Mouse (Mus musculus): Measurements from ENCODE around the gene B430306N03Rik. TPM values are rescaled to one million over a fixed set of nuclear protein-coding genes. Genes with fewer than 3 reads are reported as not detected.
"Not testable (repeated sequence)": the region's sequence is repeated elsewhere in the genome, so short reads cannot be mapped to it uniquely, and the experiment has no call there.

The B430306N03Rik gene
- polyA plus RNA-seq, 1 experiment from 2014 or later, result 0.22 TPM

DNA sequence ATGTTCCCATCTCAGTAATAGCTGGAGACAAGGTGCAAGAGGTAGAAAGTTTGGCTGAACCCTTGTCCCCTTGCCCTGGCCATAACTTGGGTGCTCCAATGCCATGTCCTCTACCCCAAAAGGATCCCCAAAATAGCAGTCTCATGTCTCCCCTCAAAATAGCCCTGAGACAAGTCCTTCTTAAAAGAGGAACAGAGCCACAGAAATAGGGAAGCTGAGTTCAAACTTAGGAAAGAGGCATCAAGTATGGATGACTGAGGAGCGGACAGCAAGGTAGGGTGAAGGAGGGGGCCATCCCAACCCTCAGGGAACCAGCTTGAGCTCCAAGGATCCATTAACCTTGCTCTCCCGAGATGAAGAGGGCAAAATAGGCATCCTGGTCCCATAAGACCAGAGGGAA, 31.3 kb downstream of the B430306N03Rik start:
- Histone ChIP-seq H3K9ac (ENCODE audit: low read depth, low read length) (no peak overlapping the region), H3K4me1 (replicated peaks; ENCODE audit: control insufficient read depth, insufficient read depth, low read length) (no peaks in the 10 kb centered on the region), H3K36me3 (ENCODE audit: control insufficient read depth, insufficient read depth) (no peaks in the 10 kb centered on the region), H3K27ac (ENCODE audit: low read depth, low read length) (no peak overlapping the region), H3K27me3 (replicated peaks; ENCODE audit: control insufficient read depth, insufficient read depth, low read length) (no peaks in the 10 kb centered on the region), H3K4me2 (replicated peaks; ENCODE audit: low read depth) (no peak overlapping the region), H3K9me3 (ENCODE audit: control insufficient read depth) (no peaks in the 10 kb centered on the region), H3K4me3 (ENCODE audit: low read depth, low read length) (no peak overlapping the region)
- no peak for ATAC-seq
- TF ChIP-seq CTCF (IDR thresholded peaks at IDR 0.05; ENCODE audit: low read depth), result no peak
- 79% methylated on average over 2 of the region's 2 CpGs for WGBS

DNA sequence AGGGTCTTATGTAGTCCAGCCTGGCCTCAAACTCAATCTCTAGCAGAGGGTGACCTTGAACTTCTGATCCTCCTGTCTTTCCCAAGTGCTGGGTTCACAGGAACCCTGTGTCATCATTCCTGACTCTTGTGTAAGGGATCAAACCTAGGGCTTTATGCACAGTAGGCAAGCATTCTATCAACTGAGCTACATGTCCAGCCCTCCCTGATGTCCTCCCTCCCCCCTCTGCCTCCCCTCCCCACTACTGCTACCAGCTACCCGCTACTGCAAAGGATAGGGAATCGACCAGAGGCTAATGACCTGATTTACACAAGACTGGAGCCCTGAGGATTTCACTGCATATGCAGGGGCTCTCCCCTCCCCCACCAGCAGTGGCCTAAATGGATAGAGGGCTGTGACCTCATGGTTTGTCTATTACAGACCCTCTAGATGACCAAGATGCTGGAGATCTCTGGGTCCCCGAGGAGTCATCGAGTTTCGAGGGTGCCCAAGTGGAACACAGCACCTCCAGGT, 34.8 kb downstream of the B430306N03Rik start:
- Histone ChIP-seq H3K27me3 (replicated peaks; ENCODE audit: control insufficient read depth, insufficient read depth, low read length) (no peaks in the 10 kb centered on the region), H3K9me3 (ENCODE audit: control insufficient read depth) (no peaks in the 10 kb centered on the region), H3K4me2 (replicated peaks; ENCODE audit: low read depth) (no peak overlapping the region), H3K9ac (ENCODE audit: low read depth, low read length) (no peak overlapping the region), H3K36me3 (ENCODE audit: control insufficient read depth, insufficient read depth) (no peaks in the 10 kb centered on the region), H3K4me1 (replicated peaks; ENCODE audit: control insufficient read depth, insufficient read depth, low read length) (no peaks in the 10 kb centered on the region), H3K4me3 (ENCODE audit: low read depth, low read length) (no peak overlapping the region), H3K27ac (ENCODE audit: low read depth, low read length) (no peak overlapping the region)
- TF ChIP-seq CTCF (IDR thresholded peaks at IDR 0.05; ENCODE audit: low read depth), result no peak
- WGBS, result 78% methylated on average over 5 of the region's 5 CpGs
- ATAC-seq, result no peak

DNA sequence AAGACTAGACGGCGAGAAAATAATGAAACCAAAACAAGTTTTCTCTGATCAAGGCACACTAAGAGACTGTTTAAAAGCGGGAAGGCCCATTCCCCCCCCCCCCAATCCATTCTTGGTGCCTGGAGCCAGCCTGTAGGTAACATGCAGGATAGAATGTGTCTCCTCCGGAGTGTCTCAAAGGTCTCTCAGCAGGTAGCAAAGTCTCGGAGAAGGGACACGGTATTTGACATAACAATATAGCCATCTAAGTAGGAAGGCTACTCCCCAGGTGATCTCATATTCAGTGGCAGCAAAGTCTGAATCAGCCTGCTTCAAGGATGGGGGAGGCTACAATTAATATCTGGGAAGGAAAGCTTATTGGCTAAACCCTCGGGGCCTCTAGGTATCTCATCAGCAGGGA, 37.0 kb downstream of the B430306N03Rik start:
- not testable (repeated sequence) for H3K27ac ChIP-seq (ENCODE audit: low read depth, low read length); H3K36me3 ChIP-seq (ENCODE audit: control insufficient read depth, insufficient read depth); H3K4me3 ChIP-seq (ENCODE audit: low read depth, low read length); H3K9me3 ChIP-seq (ENCODE audit: control insufficient read depth); H3K4me2 ChIP-seq (replicated peaks; ENCODE audit: low read depth); ATAC-seq; H3K9ac ChIP-seq (ENCODE audit: low read depth, low read length); H3K4me1 ChIP-seq (replicated peaks; ENCODE audit: control insufficient read depth, insufficient read depth, low read length); H3K27me3 ChIP-seq (replicated peaks; ENCODE audit: control insufficient read depth, insufficient read depth, low read length)
- WGBS, result 79% methylated on average over 7 of the region's 7 CpGs

- H3K9me3 ChIP-seq (ENCODE audit: control insufficient read depth), result no peaks in the 10 kb centered on the region
Measured at GRCm38 (mm10) chr17:48355822-48356221, 39.9 kb downstream of the B430306N03Rik start.

GRCm38 (mm10) chr17:48357892-48358291, 42.0 kb downstream of the B430306N03Rik start:
- no peak for TF ChIP-seq CTCF (IDR thresholded peaks at IDR 0.05; ENCODE audit: low read depth)
- H3K9me3 ChIP-seq (ENCODE audit: control insufficient read depth), result no peaks in the 10 kb centered on the region
- no peak overlapping the region for H3K4me2 ChIP-seq (replicated peaks; ENCODE audit: low read depth)
- ATAC-seq, result no peak
- no peaks in the 10 kb centered on the region for H3K4me1 ChIP-seq (replicated peaks; ENCODE audit: control insufficient read depth, insufficient read depth, low read length)
- no peak overlapping the region for H3K4me3 ChIP-seq (ENCODE audit: low read depth, low read length)
- H3K27me3 ChIP-seq (replicated peaks; ENCODE audit: control insufficient read depth, insufficient read depth, low read length), result no peaks in the 10 kb centered on the region
- no peak overlapping the region for H3K27ac ChIP-seq (ENCODE audit: low read depth, low read length)
- H3K9ac ChIP-seq (ENCODE audit: low read depth, low read length), result no peak overlapping the region
- no peaks in the 10 kb centered on the region for H3K36me3 ChIP-seq (ENCODE audit: control insufficient read depth, insufficient read depth)
- WGBS, result 55% methylated on average over 2 of the region's 2 CpGs

More at GRCm38 (mm10) chr17:48355822-48356221, 39.9 kb downstream of the B430306N03Rik start:
- Histone ChIP-seq H3K4me1 (replicated peaks; ENCODE audit: control insufficient read depth, insufficient read depth, low read length) (no peaks in the 10 kb centered on the region), H3K36me3 (ENCODE audit: control insufficient read depth, insufficient read depth) (no peaks in the 10 kb centered on the region), H3K4me3 (ENCODE audit: low read depth, low read length) (no peak overlapping the region), H3K9ac (ENCODE audit: low read depth, low read length) (no peak overlapping the region), H3K4me2 (replicated peaks; ENCODE audit: low read depth) (no peak overlapping the region), H3K27ac (ENCODE audit: low read depth, low read length) (no peak overlapping the region), H3K27me3 (replicated peaks; ENCODE audit: control insufficient read depth, insufficient read depth, low read length) (no peaks in the 10 kb centered on the region)
- no peak for TF ChIP-seq CTCF (IDR thresholded peaks at IDR 0.05; ENCODE audit: low read depth)
- 64% methylated on average over 3 of the region's 3 CpGs for WGBS
- ATAC-seq, result no peak

GRCm38 (mm10) chr17:48359616-48360015, 43.7 kb downstream of the B430306N03Rik start, which contains the start of gene Treml1:
Gene Treml1 (plus strand): TSS chr17:48359916.
- no peaks in the 10 kb centered on the region for H3K4me1 ChIP-seq (replicated peaks; ENCODE audit: control insufficient read depth, insufficient read depth, low read length)

DNA sequence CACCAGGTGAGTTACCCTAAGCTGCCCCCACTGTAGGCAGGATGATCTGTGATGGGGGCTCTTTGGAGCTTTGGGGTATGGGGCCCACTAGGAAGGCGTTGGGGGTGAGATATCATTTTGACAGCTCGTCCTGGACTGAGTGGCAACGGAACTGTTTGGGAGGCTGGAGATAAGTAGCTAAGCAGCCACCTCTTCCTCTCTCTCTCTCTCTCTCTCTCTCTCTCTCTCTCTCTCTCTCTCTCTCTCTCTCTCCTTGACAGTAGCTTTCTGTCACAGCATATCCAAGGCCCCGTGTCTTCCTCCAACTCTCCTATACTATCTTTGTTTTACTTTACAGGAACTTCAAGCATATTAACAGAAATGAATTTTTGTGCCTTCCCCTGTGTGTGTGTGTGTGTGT, 44.5 kb downstream of the B430306N03Rik start:
- Histone ChIP-seq H3K4me1 (replicated peaks; ENCODE audit: control insufficient read depth, insufficient read depth, low read length) (no peaks in the 10 kb centered on the region), H3K9ac (ENCODE audit: low read depth, low read length) (no peak overlapping the region), H3K27me3 (replicated peaks; ENCODE audit: control insufficient read depth, insufficient read depth, low read length) (no peaks in the 10 kb centered on the region), H3K36me3 (ENCODE audit: control insufficient read depth, insufficient read depth) (no peaks in the 10 kb centered on the region), H3K9me3 (ENCODE audit: control insufficient read depth) (no peaks in the 10 kb centered on the region), H3K4me2 (replicated peaks; ENCODE audit: low read depth) (no peak overlapping the region), H3K27ac (ENCODE audit: low read depth, low read length) (no peak overlapping the region), H3K4me3 (ENCODE audit: low read depth, low read length) (no peak overlapping the region)
- TF ChIP-seq CTCF (IDR thresholded peaks at IDR 0.05; ENCODE audit: low read depth), result no peak
- WGBS, result 71% methylated on average over 4 of the region's 4 CpGs
- no peak for ATAC-seq

More at GRCm38 (mm10) chr17:48359616-48360015, 43.7 kb downstream of the B430306N03Rik start, which contains the start of gene Treml1:
- no peak for ATAC-seq
- Histone ChIP-seq H3K9me3 (ENCODE audit: control insufficient read depth) (no peaks in the 10 kb centered on the region), H3K27ac (ENCODE audit: low read depth, low read length) (no peak within 1 kb of the TSS), H3K27me3 (replicated peaks; ENCODE audit: control insufficient read depth, insufficient read depth, low read length) (no peaks in the 10 kb centered on the region), H3K4me3 (ENCODE audit: low read depth, low read length) (no peak within 1 kb of the TSS), H3K9ac (ENCODE audit: low read depth, low read length) (no peak within 1 kb of the TSS), H3K36me3 (ENCODE audit: control insufficient read depth, insufficient read depth) (no peaks in the 10 kb centered on the region), H3K4me2 (replicated peaks; ENCODE audit: low read depth) (no peak within 1 kb of the TSS)
- WGBS, result 72% methylated on average over 7 of the region's 7 CpGs
- TF ChIP-seq CTCF (IDR thresholded peaks at IDR 0.05; ENCODE audit: low read depth), result no peak

All from intestine, postnatal 0 days (tissue).